Mouse (Mus musculus) cortical plate, adult 2 months (tissue): Measurements from ENCODE around the gene Myrf. TPM values are rescaled to one million over a fixed set of nuclear protein-coding genes. Genes with fewer than 3 reads are reported as not detected.
"Not testable (repeated sequence)": the region's sequence is repeated elsewhere in the genome, so short reads cannot be mapped to it uniquely, and the experiment has no call there.

ENCODE experiments used
- H3K27ac ChIP-seq: fragments of 200-500 bp; 2 replicates; pipeline ENCODE4 v1.5.1; 2012; ENCODE audit warnings: low read length, control low read depth, inconsistent platforms; ENCODE audit not compliant: insufficient read depth
- H3K4me1 ChIP-seq: fragments of 200-500 bp; 2 replicates; pipeline ENCODE4 v1.6.1; 2011; ENCODE audit warnings: low read length; ENCODE audit not compliant: control insufficient read depth, insufficient read depth
- H3K4me3 ChIP-seq: fragments of 200-500 bp; 2 replicates; pipeline ENCODE4 v1.5.1; 2011; ENCODE audit warnings: mild to moderate bottlenecking, low read length, control low read depth; ENCODE audit not compliant: insufficient read depth
- CTCF ChIP-seq: fragments of 200-500 bp; IDR thresholded peaks from 2 replicates; pipeline ENCODE4 v1.5.1; 2011; ENCODE audit warnings: mild to moderate bottlenecking, control low read depth, low read length; ENCODE audit not compliant: insufficient read depth; ENCODE audit errors: extremely low read depth
- POLR2A ChIP-seq: fragments of 200-500 bp; IDR thresholded peaks from 2 replicates; pipeline ENCODE4 v1.6.1; 2011; ENCODE audit warnings: mild to moderate bottlenecking, low read length, control low read depth; ENCODE audit not compliant: insufficient read depth; ENCODE audit errors: extremely low read depth
- polyA plus RNA-seq: library from polyadenylated mRNA; depleted of rRNA; stranded (reverse); fragments of >200 nt; gene quantifications from 2 replicates; pipeline ENCODE4 v1.2.3, GENCODE M21; 2012

Gene Myrf
- polyA plus RNA-seq, 1 experiment: 26.4 TPM

DNA sequence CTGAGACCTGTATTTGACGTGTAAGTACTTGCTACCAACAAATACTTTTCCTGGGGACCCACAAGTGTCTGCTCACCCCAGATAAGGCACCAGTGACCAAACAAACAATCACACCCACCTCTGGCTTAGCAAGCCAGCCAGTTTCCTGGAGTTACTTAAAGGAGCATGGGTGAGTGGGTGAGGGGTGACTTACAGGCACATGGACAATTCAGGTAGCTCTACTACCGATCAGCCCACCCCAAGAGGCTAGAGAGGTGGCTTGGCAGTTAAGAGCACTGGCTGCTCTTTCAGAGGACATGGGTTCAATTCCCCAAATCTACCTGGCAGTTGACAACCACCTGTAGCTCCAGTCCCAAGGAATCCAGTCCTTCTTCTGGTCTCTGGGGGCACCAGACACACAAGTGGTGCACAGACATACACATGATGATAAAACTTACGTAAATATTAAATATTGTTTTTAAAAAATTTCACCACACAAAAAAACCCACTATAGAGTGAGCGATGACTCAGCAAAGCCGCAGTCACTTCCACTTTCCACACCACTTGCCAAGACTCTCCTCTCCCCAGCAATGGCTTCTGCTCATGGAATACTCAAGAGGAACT, 67.3 kb downstream of the Myrf start:
- TF ChIP-seq CTCF (no peak), POLR2A (no peak)
- no peaks in the 10 kb centered on the region for H3K4me1 ChIP-seq
- H3K27ac ChIP-seq: no peak overlapping the region
- H3K4me3 ChIP-seq: no peak overlapping the region

GRCm38 (mm10) chr19:10171846-10172245, 68.7 kb downstream of the Myrf start:
- Histone ChIP-seq H3K4me1 (no peaks in the 10 kb centered on the region), H3K27ac (no peak overlapping the region), H3K4me3 (no peak overlapping the region)
- no peak for TF ChIP-seq CTCF
- no peak for TF ChIP-seq POLR2A

DNA sequence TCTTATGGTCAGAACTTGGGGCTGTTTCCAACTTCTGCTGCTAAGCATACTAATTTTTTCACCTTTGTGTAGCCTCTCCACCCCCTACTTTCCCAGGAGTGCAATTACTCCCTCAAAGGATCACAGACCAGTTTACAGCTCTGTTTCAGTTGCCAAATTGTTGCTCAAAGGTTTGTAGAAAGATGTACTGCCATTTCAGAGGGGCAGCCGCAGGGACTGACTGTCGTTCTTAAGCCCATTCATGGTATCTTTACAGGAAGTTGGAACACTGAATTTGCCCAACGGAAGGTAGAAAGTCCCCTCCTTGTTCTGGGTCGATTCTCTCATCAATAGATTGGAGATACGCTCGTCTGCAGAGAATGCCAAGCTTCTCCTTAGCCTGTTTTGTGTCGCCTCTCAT, 69.2 kb downstream of the Myrf start:
- no peak for TF ChIP-seq CTCF
- no peak for TF ChIP-seq POLR2A

GRCm38 (mm10) chr19:10170466-10170865, 70.1 kb downstream of the Myrf start:
- TF ChIP-seq CTCF: no peak
- no peak for TF ChIP-seq POLR2A
- H3K4me3 ChIP-seq: no peak overlapping the region
- no peak overlapping the region for H3K27ac ChIP-seq
- H3K4me1 ChIP-seq: no peaks in the 10 kb centered on the region

More for the DNA sequence above, 69.2 kb downstream of the Myrf start:
- no peak overlapping the region for H3K27ac ChIP-seq
- H3K4me3 ChIP-seq: no peak overlapping the region
- H3K4me1 ChIP-seq: no peaks in the 10 kb centered on the region

DNA sequence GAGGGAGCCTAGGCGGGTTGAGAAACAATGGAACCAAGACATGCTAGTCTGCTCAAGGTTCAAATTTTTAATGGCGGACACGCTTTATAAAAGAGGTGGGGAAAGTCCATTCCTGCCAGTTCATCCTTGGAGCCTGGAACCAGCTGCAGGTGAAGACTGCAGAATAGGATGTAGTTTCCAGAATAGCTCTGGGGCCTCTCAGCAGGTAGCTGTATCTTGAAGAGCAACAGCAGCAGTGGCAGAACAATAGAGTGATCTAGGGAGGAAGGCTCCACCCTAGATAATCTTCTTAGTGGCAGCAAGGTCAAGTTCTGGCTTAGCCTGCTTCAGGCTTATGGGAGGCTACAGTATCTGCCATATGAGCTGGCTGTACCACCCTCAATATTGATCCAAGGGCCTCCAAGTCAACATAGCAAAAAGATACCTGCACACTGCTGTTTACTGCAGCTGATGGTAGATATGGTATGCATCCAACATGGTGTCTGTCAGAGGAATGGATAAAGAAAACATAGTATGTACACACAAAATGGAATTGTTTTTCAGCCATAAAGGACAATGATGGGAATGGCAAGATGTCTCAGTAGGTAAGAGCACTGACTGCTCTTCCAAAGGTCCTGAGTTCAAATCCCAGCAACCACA, 70.7 kb downstream of the Myrf start:
- not testable (repeated sequence) for H3K27ac ChIP-seq, H3K4me1 ChIP-seq, H3K4me3 ChIP-seq

DNA sequence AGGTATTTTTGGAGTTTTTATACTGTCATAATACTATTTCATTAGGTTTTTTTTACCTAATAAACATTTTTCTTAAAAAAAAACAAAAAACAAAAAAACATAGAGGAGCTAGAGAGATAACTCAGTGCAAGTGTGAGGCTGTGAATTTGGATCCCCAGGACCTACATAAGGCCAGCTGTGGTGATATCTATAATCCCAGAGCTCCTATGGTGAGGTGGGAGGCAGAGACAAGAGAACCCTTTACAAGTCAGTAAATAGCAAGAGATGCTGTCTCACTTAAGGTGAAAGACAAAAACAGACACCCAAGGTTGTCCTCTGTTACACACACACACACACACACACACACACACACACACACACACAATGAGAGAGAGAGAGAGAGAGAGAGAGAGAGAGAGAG, 71.4 kb downstream of the Myrf start:
- no peak overlapping the region for H3K27ac ChIP-seq
- no peaks in the 10 kb centered on the region for H3K4me1 ChIP-seq
- no peak for TF ChIP-seq POLR2A
- TF ChIP-seq CTCF: no peak
- no peak overlapping the region for H3K4me3 ChIP-seq

DNA sequence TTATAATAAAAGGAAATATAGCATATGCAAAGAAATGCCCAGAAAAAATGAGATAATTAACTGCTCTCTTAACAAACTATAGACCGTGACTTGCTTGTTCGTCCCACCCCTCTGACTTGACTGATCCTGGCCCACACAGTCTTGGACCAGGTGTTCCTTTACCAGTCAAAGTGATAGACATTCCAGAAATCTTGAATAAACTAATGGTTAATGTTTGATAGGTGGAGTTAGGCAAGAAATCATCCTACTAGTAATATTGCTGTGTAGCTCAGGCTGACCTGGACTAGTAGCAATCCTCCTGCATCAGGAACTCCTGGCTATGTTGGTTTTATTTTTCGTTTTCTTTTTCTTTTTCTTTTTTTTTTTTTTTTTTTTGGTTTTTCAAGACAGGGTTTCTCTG, 72.1 kb downstream of the Myrf start:
- no peak overlapping the region for H3K4me3 ChIP-seq
- no peak overlapping the region for H3K27ac ChIP-seq
- no peak for TF ChIP-seq CTCF
- TF ChIP-seq POLR2A: no peak
- no peaks in the 10 kb centered on the region for H3K4me1 ChIP-seq

DNA sequence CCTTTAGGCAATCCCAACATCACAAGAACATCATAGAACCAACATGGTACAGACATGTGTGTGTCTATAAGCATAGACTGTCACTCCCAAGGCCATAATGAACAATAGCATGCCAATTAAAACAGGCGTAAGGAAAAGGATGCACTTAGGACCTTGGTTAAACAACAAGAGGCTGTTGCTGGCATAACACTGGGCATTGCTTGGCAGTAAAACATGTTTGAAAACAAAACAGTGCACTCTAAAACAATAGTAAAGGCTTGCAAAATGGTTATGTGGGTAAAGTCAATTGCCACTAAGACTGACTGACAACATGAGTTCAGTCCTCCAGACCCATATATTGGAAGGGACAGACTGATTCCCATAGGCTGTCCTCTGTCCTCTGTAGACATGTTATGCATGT, 72.6 kb downstream of the Myrf start:
- Histone ChIP-seq H3K4me3 (no peak overlapping the region), H3K4me1 (no peaks in the 10 kb centered on the region), H3K27ac (no peak overlapping the region)
- TF ChIP-seq CTCF (no peak), POLR2A (no peak)

DNA sequence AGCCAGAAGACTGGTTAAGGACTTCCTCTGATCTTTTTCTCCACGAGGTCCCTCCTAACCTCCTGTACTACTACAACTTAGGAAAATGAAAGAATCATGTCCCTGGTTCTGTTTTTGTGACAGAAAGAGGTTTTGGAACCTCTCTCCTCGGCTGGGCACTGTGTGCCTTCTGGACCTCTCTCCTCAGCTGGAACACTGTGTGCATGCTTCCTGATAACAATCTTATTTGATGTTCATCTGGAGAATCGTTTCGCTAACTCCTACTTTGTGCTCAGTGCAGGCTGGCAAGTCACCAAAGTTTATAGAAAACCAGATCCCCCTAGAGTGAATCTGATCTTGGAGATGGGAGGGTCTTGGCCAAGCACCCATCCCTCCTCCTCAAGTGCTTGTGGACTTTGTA, 73.4 kb downstream of the Myrf start:
- TF ChIP-seq CTCF (no peak), POLR2A (no peak)
- Histone ChIP-seq H3K27ac (no peak overlapping the region), H3K4me3 (no peak overlapping the region), H3K4me1 (no peaks in the 10 kb centered on the region)

- H3K4me1 ChIP-seq, H3K4me3 ChIP-seq, H3K27ac ChIP-seq: not testable (repeated sequence)
Measured at GRCm38 (mm10) chr19:10165928-10166327, 74.6 kb downstream of the Myrf start.
